Mouse (Mus musculus) brain, embryonic 14.5 days (tissue): Measurements from ENCODE around the gene Otog.

ENCODE experiments used
- CTCF ChIP-seq: fragments of 200-500 bp; IDR thresholded peaks from 2 replicates; pipeline ENCODE4 v1.5.1; 2012; ENCODE audit warnings: inconsistent platforms, mild to moderate bottlenecking, moderate library complexity, borderline replicate concordance; ENCODE audit not compliant: insufficient read depth, insufficient read length; ENCODE audit errors: extremely low read depth
- POLR2A ChIP-seq: fragments of 200-500 bp; IDR thresholded peaks from 2 replicates; pipeline ENCODE4 v1.6.1; 2012; ENCODE audit warnings: mild to moderate bottlenecking, inconsistent platforms, borderline replicate concordance; ENCODE audit not compliant: poor library complexity, insufficient read depth, insufficient read length, severe bottlenecking; ENCODE audit errors: extremely low read depth

- TF ChIP-seq POLR2A (no peak), CTCF (no peak)
Observed at GRCm38 (mm10) chr7:46216481-46216880, 24.3 kb upstream of the Otog start.
